Mouse (Mus musculus) ES-Bruce4 (cell line): ENCODE results near the gene Myo10. TPM values are rescaled to one million over a fixed set of nuclear protein-coding genes. Genes with fewer than 3 reads are reported as not detected.

Experiments
- H3K27ac ChIP-seq: 2 replicates; pipeline ENCODE4 v1.5.1; 2012; ENCODE audit warnings: low read length, inconsistent platforms; ENCODE audit not compliant: insufficient read depth
- H3K27me3 ChIP-seq: 2 replicates; pipeline ENCODE4 v1.6.1; 2012; ENCODE audit warnings: mild to moderate bottlenecking, low read length, inconsistent platforms; ENCODE audit not compliant: control insufficient read depth, poor library complexity, insufficient read depth, severe bottlenecking
- H3K36me3 ChIP-seq: 2 replicates; pipeline ENCODE4 v1.6.1; 2012; ENCODE audit warnings: inconsistent platforms, mild to moderate bottlenecking, low read length, moderate library complexity; ENCODE audit not compliant: control insufficient read depth, poor library complexity, insufficient read depth, severe bottlenecking
- H3K4me1 ChIP-seq: one replicate; pipeline ENCODE4 v1.8.1; 2011; ENCODE audit warnings: low read length; ENCODE audit not compliant: control insufficient read depth, insufficient read depth
- H3K4me3 ChIP-seq: 2 replicates; pipeline ENCODE4 v1.5.1; 2011; ENCODE audit warnings: low read depth, mild to moderate bottlenecking, low read length
- H3K9ac ChIP-seq: 2 replicates; pipeline ENCODE4 v1.6.1; 2012; ENCODE audit warnings: low read depth, mild to moderate bottlenecking, inconsistent platforms; ENCODE audit not compliant: poor library complexity, severe bottlenecking
- H3K9me3 ChIP-seq: replicated peaks from 2 replicates; pipeline ENCODE4 v1.6.1; 2012; ENCODE audit warnings: mild to moderate bottlenecking, low read length, inconsistent platforms; ENCODE audit not compliant: control insufficient read depth, poor library complexity, insufficient read depth, severe bottlenecking
- CTCF ChIP-seq: IDR thresholded peaks from one replicate; pipeline ENCODE4 v1.8.1; 2011; ENCODE audit warnings: low read depth, low read length
- EP300 ChIP-seq: IDR thresholded peaks from 2 replicates; pipeline ENCODE4 v1.6.1; 2011; ENCODE audit warnings: low read depth, low read length; ENCODE audit not compliant: insufficient read depth
- POLR2A ChIP-seq: IDR thresholded peaks from one replicate; pipeline ENCODE4 v1.8.1; 2011; ENCODE audit warnings: low read length; ENCODE audit not compliant: insufficient read depth
- polyA plus RNA-seq: library from polyadenylated mRNA; stranded (reverse); fragments of >200 nt; gene quantifications from 2 replicates; pipeline ENCODE4 v1.2.4, GENCODE M21; 2011; ENCODE audit warnings: low read depth; ENCODE audit not compliant: missing spikeins, insufficient read depth, insufficient read length

Myo10 gene
- polyA plus RNA-seq, 1 experiment: 171 TPM

GRCm38 (mm10) chr15:25650371-25650770 is 28.0 kb downstream of the Myo10 start:
- Histone ChIP-seq H3K36me3 (no peaks in the 10 kb centered on the region), H3K9ac (no peak overlapping the region), H3K27ac (no peak overlapping the region), H3K4me1 (peaks cover 9% of the 10 kb centered on the region), H3K9me3 (no peaks in the 10 kb centered on the region), H3K27me3 (no peaks in the 10 kb centered on the region), H3K4me3 (no peak overlapping the region)
- no peak for TF ChIP-seq POLR2A
- TF ChIP-seq EP300: no peak
- TF ChIP-seq CTCF: no peak

GRCm38 (mm10) chr15:25651820-25652219 is 29.5 kb downstream of the Myo10 start:
- no peak overlapping the region for H3K4me3 ChIP-seq
- H3K27ac ChIP-seq: no peak overlapping the region
- H3K9ac ChIP-seq: no peak overlapping the region
- no peaks in the 10 kb centered on the region for H3K27me3 ChIP-seq
- H3K36me3 ChIP-seq: no peaks in the 10 kb centered on the region
- no peaks in the 10 kb centered on the region for H3K9me3 ChIP-seq
- H3K4me1 ChIP-seq: peaks cover 9% of the 10 kb centered on the region
- TF ChIP-seq CTCF (no peak), POLR2A (no peak), EP300 (no peak)

- no peak overlapping the region for H3K4me3 ChIP-seq
- no peak for TF ChIP-seq POLR2A
- no peak for TF ChIP-seq EP300
- no peak for TF ChIP-seq CTCF
- no peaks in the 10 kb centered on the region for H3K27me3 ChIP-seq
- H3K9me3 ChIP-seq: no peaks in the 10 kb centered on the region
- H3K27ac ChIP-seq: no peak overlapping the region
- no peaks in the 10 kb centered on the region for H3K36me3 ChIP-seq
- no peak overlapping the region for H3K9ac ChIP-seq
- H3K4me1 ChIP-seq: peaks cover 9% of the 10 kb centered on the region
These were observed 30.0 kb downstream of the Myo10 start for GRCm38 (mm10) chr15:25652368-25652767.

DNA sequence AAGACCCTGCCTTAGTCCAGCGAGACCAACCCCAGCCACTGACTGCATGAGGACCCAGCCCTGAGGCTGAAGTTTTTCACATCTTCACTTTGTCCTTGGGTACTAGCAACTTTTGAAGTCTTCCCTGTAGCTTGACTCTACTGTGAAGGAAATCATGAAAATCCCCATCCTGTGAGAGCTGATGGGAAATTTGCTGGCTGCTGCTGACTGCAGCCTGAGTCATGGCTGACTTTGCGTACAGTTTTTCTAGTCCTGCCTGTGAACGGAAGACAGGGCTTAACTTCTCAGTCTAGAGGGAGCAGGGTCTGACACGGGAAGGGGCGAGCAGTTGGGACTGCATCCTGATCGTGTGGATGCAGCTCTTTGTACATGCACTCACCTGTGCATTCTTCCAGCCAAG is 30.6 kb downstream of the Myo10 start:
- TF ChIP-seq POLR2A (no peak), CTCF (no peak), EP300 (no peak)
- Histone ChIP-seq H3K36me3 (no peaks in the 10 kb centered on the region), H3K27ac (no peak overlapping the region), H3K9ac (no peak overlapping the region), H3K4me3 (no peak overlapping the region), H3K27me3 (no peaks in the 10 kb centered on the region), H3K9me3 (no peaks in the 10 kb centered on the region), H3K4me1 (peaks cover 12% of the 10 kb centered on the region)

DNA sequence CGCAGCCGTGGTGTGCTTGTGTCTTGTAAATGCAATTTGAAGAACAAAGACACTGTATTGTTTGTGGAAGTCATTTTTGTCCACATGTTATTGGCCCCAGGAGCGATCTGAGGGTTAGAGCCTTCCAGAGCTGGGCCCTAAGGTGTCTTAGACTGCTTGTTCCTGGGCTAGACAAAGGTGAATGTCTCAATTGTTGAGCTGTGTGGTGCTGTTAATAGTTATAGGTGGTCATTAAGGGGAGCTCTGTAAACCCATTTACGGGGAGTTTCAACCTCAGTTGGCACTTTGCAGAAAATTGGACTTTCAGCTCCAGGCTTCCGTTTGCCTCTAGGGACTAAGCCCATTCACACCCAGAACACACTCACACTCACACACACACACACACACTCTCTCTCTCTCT is 31.4 kb downstream of the Myo10 start:
- Histone ChIP-seq H3K9me3 (no peaks in the 10 kb centered on the region), H3K4me1 (peaks cover 12% of the 10 kb centered on the region), H3K9ac (no peak overlapping the region), H3K4me3 (no peak overlapping the region), H3K27ac (no peak overlapping the region), H3K36me3 (no peaks in the 10 kb centered on the region), H3K27me3 (no peaks in the 10 kb centered on the region)
- TF ChIP-seq EP300 (no peak), POLR2A (no peak), CTCF (no peak)

- H3K27me3 ChIP-seq: no peaks in the 10 kb centered on the region
- no peak overlapping the region for H3K27ac ChIP-seq
- TF ChIP-seq EP300 (no peak), POLR2A (no peak), CTCF (no peak)
- H3K9ac ChIP-seq: no peak overlapping the region
- no peaks in the 10 kb centered on the region for H3K9me3 ChIP-seq
- H3K4me3 ChIP-seq: no peak overlapping the region
- no peaks in the 10 kb centered on the region for H3K4me1 ChIP-seq
- H3K36me3 ChIP-seq: no peaks in the 10 kb centered on the region
These were observed 40.7 kb downstream of the Myo10 start for GRCm38 (mm10) chr15:25662833-25663519.
